Mouse (Mus musculus) limb, embryonic 12.5 days (tissue): Measurements from ENCODE around the gene Pacsin2. TPM values are rescaled to one million over a fixed set of nuclear protein-coding genes. Genes with fewer than 3 reads are reported as not detected.
"Not testable (repeated sequence)": the region's sequence is repeated elsewhere in the genome, so short reads cannot be mapped to it uniquely, and the experiment has no call there.

Source experiments
- ATAC-seq: fragments of 200-750 bp; cut with Nextera tagmentation; 2 replicates; pipeline ENCODE4 v1.8.0; 2017; ENCODE audit warnings: low read depth, moderate TSS enrichment; ENCODE audit not compliant: insufficient number of reproducible peaks, insufficient read depth, low FRiP score, low TSS enrichment
- H3K27ac ChIP-seq: fragments of 300-500 bp; sonication (generic); 2 replicates; pipeline ENCODE4 v1.5.1; 2016; ENCODE audit warnings: mild to moderate bottlenecking, moderate library complexity
- H3K27me3 ChIP-seq: fragments of 300-500 bp; sonication (generic); 2 replicates; pipeline ENCODE4 v1.6.1; 2016; ENCODE audit warnings: mild to moderate bottlenecking, moderate library complexity
- H3K36me3 ChIP-seq: fragments of 300-500 bp; sonication (generic); 2 replicates; pipeline ENCODE4 v1.6.1; 2016; ENCODE audit warnings: mild to moderate bottlenecking, moderate library complexity
- H3K4me1 ChIP-seq: fragments of 300-500 bp; sonication (generic); replicated peaks from 2 replicates; pipeline ENCODE4 v1.6.1; 2016
- H3K4me2 ChIP-seq: fragments of 300-500 bp; sonication (generic); 2 replicates; pipeline ENCODE4 v1.6.1; 2016; ENCODE audit warnings: mild to moderate bottlenecking, moderate library complexity
- H3K4me3 ChIP-seq: fragments of 300-500 bp; sonication (generic); replicated peaks from 2 replicates; pipeline ENCODE4 v1.5.1; 2016; ENCODE audit warnings: mild to moderate bottlenecking
- H3K9ac ChIP-seq: fragments of 300-500 bp; sonication (generic); replicated peaks from 2 replicates; pipeline ENCODE4 v1.6.1; 2016; ENCODE audit warnings: mild to moderate bottlenecking, moderate library complexity
- H3K9me3 ChIP-seq: fragments of 300-500 bp; sonication (generic); 2 replicates; pipeline ENCODE4 v1.6.1; 2016; ENCODE audit warnings: mild to moderate bottlenecking, moderate library complexity
- WGBS: fragments of 180-500 bp; shearing (Covaris S2); methylation state at CpG from one replicate; pipeline ENCODE4 v1.1.7; 2016; 5-methylcytosine and 5-hydroxymethylcytosine counted together
- polyA plus RNA-seq: library from polyadenylated mRNA; unstranded; fragments of >200 nt; fragmentation: Nextera tagmentation; extraction: Ambion mirVana; gene quantifications from 2 replicates; pipeline ENCODE4 v1.2.1, GENCODE M21; 2016

Pacsin2 gene
- polyA plus RNA-seq, 1 experiment from 2014 or later, result 45.5 TPM

DNA sequence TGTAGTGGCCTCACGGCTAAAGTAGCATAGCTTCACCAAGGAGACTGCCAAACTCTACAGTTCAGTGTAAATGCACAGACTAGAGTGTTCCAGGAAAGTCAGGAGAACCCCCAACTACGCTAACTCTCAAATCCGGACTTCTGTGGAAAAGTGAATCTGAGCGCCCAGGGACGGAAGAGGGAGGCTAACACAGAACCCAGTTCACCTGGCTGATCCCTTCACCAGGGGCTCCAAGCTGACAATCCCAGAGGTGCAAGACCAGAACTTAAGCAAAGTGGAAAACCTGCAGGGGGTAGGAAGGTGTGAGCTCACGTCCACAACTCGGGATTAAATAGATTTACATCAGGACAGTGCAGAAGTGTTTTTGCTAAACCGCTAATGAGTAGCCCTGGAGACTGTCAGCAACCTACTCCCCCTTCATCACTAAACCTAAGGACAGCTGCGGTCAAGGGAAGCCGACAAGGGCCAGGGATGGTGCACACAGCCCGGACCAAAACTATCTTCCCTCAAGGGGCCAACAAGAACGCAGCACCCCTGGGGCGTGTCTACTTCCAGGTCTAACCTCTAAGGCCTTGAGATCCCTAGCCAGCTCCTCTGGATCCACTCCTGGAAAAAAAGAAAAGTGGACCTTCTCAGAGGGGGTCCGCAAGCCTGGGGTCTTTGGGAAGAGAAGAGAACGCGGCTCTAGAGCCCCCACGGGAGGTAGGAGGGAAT lies 880 bp downstream of the Pacsin2 start:
- Histone ChIP-seq H3K9me3 (no peaks in the 10 kb centered on the region), H3K27ac (peak overlapping the region; percentile 74; the same call in 1 of the 2 replicates), H3K4me1 (peaks cover 16% of the 10 kb centered on the region), H3K4me3 (peak overlapping the region; percentile 75), H3K27me3 (no peaks in the 10 kb centered on the region), H3K9ac (peak overlapping the region; percentile 84), H3K36me3 (0 out of 2 replicates have a peak, but pooled peaks cover 3% of the 10 kb centered on the region), H3K4me2 (peak overlapping the region; percentile 91)
- ATAC-seq, result no peak
- WGBS, result 7% methylated on average over 17 of the region's 17 CpGs

DNA sequence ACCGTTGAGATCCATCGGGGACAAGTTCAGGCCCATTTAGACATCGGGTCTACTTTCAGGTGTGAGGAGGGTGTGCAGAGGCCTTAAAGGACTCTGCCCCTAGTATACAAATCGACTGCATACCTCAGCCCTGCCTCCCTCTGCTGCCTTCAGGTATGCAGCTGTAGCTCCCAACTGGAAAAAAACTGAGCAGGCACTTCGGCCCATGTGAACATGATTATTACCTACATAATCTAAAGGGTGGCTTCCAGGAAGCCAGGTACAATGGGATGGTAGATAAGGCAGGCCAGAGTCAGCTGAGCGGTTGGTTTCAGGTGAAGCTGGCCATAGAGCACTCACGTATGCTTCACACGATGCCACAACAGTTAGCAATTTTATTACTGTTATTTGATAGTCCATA lies 2.1 kb downstream of the Pacsin2 start:
- H3K9ac ChIP-seq, ATAC-seq, H3K9me3 ChIP-seq, H3K27ac ChIP-seq, H3K27me3 ChIP-seq, H3K36me3 ChIP-seq: not testable (repeated sequence)
- peaks cover 16% of the 10 kb centered on the region for H3K4me1 ChIP-seq
- H3K4me2 ChIP-seq, result peak overlapping the region; percentile 91; the same call in 1 of the 2 replicates
- peak overlapping the region; percentile 75; the same call in 1 of the 2 replicates for H3K4me3 ChIP-seq
- WGBS, result 85% methylated on average over 8 of the region's 8 CpGs

DNA sequence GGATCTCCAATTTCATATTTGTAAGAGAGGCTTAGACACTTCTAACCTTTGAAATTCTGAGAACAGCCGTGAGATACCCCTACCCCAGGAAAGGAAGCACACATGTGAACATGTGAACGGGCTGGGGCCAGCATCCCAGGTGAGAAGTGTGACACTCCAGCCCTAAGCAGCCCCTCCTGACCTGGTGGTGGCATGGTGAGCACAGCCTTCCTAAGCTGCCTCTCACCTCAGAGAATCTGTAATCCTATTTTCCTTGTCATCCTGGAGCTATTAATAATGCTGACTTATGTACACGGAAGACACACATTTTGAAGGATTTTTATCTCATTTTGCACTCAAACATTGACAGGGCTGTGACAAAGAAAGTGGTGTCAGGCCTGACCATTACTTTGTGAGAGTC lies 3.5 kb downstream of the Pacsin2 start:
- Histone ChIP-seq H3K27ac (no peak overlapping the region), H3K36me3 (0 out of 2 replicates have a peak, but pooled peaks cover 3% of the 10 kb centered on the region), H3K27me3 (no peaks in the 10 kb centered on the region), H3K4me1 (peaks cover 16% of the 10 kb centered on the region), H3K4me2 (no peak overlapping the region), H3K9me3 (no peaks in the 10 kb centered on the region), H3K9ac (no peak overlapping the region), H3K4me3 (no peak overlapping the region)
- WGBS, result 81% methylated on average over 3 of the region's 3 CpGs
- ATAC-seq, result no peak

DNA sequence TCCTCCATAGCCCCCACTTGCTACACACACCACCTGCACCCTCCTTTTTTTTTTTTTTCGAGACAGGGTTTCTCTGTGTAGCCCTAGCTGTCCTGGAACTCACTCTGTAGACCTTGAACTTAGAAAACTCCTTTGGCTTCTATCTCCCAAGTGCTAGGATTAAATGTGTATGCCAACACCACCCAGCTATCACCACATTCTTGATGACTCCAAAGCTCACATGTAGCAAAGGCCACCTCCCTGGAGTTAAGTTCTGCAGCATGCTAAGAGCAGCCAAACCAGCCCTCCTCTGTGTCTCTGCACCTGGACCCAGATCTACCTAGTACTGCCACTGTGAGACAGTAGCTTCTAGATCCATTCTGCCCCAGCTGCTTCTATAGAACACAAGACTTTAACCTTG lies 6.9 kb downstream of the Pacsin2 start:
- Histone ChIP-seq H3K36me3 (0 out of 2 replicates have a peak, but pooled peaks cover 3% of the 10 kb centered on the region), H3K4me3 (no peak overlapping the region), H3K27me3 (no peaks in the 10 kb centered on the region), H3K4me2 (no peak overlapping the region), H3K9ac (no peak overlapping the region), H3K27ac (no peak overlapping the region), H3K9me3 (no peaks in the 10 kb centered on the region), H3K4me1 (peaks cover 7% of the 10 kb centered on the region)
- 74% methylated on average over 1 of the region's 1 CpGs for WGBS
- ATAC-seq, result no peak

DNA sequence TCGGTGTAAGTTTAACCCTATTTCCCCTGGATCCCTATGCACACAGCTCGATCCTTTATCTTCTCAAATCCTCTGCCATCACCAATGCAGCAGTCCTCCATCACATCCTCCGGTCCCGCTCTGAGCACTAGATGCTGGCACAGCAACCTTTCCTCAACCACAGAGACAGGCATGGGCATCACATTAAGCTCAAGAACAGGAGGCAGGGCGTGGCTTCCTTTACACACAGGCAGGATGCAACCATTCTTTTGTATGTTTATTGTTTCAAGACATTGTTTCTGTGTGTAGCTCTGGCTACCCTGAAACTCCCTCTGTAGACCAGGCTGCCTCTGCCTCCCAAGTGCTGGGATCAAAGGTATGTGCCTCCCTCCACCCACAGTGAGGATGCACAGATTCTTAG lies 8.8 kb downstream of the Pacsin2 start:
- Histone ChIP-seq H3K9me3 (no peaks in the 10 kb centered on the region), H3K4me3 (no peak overlapping the region), H3K4me1 (peaks cover 11% of the 10 kb centered on the region), H3K27ac (no peak overlapping the region), H3K9ac (no peak overlapping the region), H3K27me3 (no peaks in the 10 kb centered on the region), H3K4me2 (no peak overlapping the region), H3K36me3 (no peaks in the 10 kb centered on the region)
- WGBS, result 93% methylated on average over 5 of the region's 5 CpGs
- ATAC-seq, result no peak

DNA sequence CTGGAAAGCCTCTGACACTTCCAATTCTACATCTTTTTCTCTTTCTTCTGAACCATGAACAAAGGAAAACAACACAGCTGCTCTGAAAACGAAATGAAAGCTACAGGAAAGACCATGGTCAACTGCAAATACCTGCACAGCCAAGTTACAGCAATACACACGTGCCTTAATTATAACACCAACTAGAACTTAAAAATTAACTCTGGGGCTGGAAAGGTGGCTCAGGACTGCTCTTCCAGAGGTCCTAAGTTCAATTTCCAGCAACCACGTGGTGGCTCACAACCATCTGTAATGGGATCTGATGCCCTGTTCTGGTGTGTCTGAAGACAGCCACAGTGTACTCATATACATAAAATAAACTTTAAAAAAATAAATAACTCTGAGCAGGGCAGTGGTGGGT lies 9.4 kb downstream of the Pacsin2 start:
- Histone ChIP-seq H3K27me3 (no peaks in the 10 kb centered on the region), H3K36me3 (no peaks in the 10 kb centered on the region), H3K4me2 (no peak overlapping the region), H3K27ac (no peak overlapping the region), H3K4me3 (no peak overlapping the region), H3K4me1 (peaks cover 11% of the 10 kb centered on the region), H3K9ac (no peak overlapping the region), H3K9me3 (no peaks in the 10 kb centered on the region)
- WGBS, result 85% methylated on average over 3 of the region's 3 CpGs
- no peak for ATAC-seq

DNA sequence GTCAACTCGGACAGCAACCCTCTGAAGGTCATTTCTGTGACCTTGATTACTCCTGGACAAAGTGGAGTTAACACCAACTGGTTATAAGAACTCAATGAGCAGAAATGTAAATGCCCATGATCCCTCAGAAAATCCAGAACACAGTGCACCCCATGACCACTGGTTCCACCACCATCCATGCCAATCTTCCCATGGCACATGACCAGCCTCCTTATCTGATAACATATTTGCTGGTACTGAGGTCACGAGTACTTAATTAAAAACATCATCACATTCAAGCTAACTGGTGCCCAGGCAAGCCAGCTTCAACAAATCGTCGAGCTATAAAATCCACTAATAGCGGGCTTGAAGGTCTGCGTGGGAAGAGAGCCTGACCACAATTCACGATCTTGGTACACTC lies 10.0 kb downstream of the Pacsin2 start:
- H3K9me3 ChIP-seq, result no peaks in the 10 kb centered on the region
- no peak overlapping the region for H3K27ac ChIP-seq
- H3K4me1 ChIP-seq, result peaks cover 11% of the 10 kb centered on the region
- H3K36me3 ChIP-seq, result no peaks in the 10 kb centered on the region
- H3K4me3 ChIP-seq, result no peak overlapping the region
- H3K4me2 ChIP-seq, result no peak overlapping the region
- no peak for ATAC-seq
- H3K27me3 ChIP-seq, result no peaks in the 10 kb centered on the region
- no peak overlapping the region for H3K9ac ChIP-seq
- WGBS, result 64% methylated on average over 7 of the region's 7 CpGs

DNA sequence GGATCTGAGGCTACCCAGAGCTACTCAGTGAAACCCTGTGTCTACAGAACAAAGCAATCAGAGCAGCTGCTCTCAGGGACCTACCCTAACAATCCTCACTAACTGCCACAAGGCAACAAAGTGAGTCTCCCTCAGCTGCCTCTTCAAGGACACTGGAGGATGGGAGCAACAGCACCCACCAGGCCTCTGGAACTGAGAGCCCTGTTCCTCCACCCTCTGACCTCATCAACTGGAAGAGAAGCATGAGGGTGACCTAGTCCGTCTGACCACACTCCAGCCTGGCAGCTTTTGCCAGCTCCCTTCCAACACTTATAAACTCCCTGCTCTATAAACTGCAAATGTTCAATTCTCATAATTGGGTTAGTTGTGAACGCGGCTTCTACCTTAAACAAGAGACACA lies 10.5 kb downstream of the Pacsin2 start:
- Histone ChIP-seq H3K36me3 (no peaks in the 10 kb centered on the region), H3K4me1 (peaks cover 13% of the 10 kb centered on the region), H3K27ac (no peak overlapping the region), H3K4me3 (no peak overlapping the region), H3K4me2 (no peak overlapping the region), H3K9me3 (no peaks in the 10 kb centered on the region), H3K9ac (no peak overlapping the region), H3K27me3 (no peaks in the 10 kb centered on the region)
- ATAC-seq, result no peak
- WGBS, result 79% methylated on average over 3 of the region's 3 CpGs

DNA sequence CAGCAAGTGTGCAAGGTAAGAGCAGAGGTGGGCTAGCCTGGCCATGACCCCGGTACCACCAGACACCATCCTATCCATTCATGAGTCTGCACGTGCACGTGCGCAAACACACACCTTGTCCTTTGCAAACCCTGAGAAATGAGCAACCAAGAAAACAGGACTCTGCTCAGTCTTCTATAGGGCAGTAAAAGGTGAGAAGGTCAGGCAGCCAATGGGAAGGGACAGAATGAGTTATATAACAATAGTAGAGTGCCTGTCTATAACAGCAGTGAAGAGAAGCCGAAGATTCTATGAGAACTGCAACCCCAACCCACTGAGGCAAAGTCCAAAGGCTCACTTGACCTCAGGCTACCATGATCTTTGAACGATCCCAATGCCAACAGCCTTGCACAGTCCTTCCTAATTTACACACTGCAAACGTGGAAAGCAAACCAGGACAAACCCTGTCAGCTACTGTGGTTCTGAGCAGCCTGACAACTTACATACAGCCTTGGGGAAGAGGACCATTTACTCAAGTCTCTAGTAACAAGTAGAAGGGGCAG lies 12.1 kb downstream of the Pacsin2 start:
- Histone ChIP-seq H3K9ac (no peak overlapping the region), H3K27me3 (no peaks in the 10 kb centered on the region), H3K4me1 (peaks cover 28% of the 10 kb centered on the region), H3K4me3 (no peak overlapping the region), H3K9me3 (no peaks in the 10 kb centered on the region), H3K4me2 (no peak overlapping the region), H3K36me3 (no peaks in the 10 kb centered on the region), H3K27ac (0 out of 2 replicates have a peak overlapping the region, but pooled peaks have one; percentile 17)
- 83% methylated on average over 7 of the region's 7 CpGs for WGBS
- no peak for ATAC-seq

DNA sequence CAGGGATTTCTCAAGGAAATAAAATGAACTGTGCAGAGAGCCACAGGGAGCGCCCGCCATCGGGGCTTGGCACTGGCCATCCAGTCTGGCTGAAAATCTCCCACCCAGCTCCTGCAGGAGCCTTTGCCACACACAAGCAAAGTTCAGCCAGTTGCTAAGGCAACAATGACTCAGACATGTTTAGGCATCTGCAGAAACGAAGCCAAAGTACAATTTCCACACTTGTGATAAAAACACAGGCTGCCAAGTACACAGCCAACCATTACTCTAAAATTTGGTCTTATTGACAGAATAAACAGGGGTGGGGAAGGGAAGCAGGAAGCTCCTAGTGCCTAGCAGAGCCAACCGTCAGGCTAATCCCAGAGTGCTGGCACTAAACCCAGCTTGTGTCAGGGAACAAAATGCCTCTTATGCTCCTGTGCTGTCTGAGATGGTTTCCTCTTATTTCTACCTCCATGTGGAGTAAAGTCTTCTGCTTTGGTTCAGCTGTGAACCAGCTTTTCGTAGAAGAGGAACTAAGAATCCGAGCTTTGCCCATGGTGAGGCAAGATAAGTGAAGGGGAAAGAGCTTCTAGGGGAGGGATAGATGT lies 12.7 kb downstream of the Pacsin2 start:
- Histone ChIP-seq H3K27ac (0 out of 2 replicates have a peak overlapping the region, but pooled peaks have one; percentile 17), H3K4me2 (no peak overlapping the region), H3K27me3 (no peaks in the 10 kb centered on the region), H3K4me3 (no peak overlapping the region), H3K9ac (no peak overlapping the region), H3K4me1 (peaks cover 33% of the 10 kb centered on the region), H3K36me3 (no peaks in the 10 kb centered on the region), H3K9me3 (no peaks in the 10 kb centered on the region)
- 79% methylated on average over 7 of the region's 7 CpGs for WGBS
- no peak for ATAC-seq

DNA sequence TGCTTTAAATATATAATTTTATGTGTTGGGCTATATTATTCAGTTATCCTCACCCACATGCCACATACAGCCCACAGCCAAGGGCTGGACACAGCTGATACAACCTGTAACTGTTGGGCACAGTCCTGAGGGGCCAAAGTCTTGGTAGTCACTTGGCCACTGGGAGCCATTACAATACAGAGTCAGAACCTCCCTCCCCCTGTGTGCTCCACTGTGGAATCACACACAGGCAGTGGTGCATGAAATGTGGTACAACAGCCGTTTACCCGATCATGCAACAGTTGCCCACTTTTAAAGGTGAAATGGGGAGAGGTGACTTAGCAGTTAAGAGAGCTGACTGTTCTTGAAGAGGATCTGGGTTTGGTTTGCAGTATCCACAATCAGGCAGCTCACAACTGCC lies 14.4 kb downstream of the Pacsin2 start:
- 92% methylated on average over 2 of the region's 2 CpGs for WGBS
- Histone ChIP-seq H3K9ac (no peak overlapping the region), H3K36me3 (no peaks in the 10 kb centered on the region), H3K9me3 (no peaks in the 10 kb centered on the region), H3K4me1 (peaks cover 48% of the 10 kb centered on the region), H3K27me3 (no peaks in the 10 kb centered on the region), H3K4me2 (no peak overlapping the region), H3K27ac (no peak overlapping the region), H3K4me3 (no peak overlapping the region)
- ATAC-seq, result no peak
